Mouse (Mus musculus) heart, adult 2 months (tissue): ENCODE measurements around the gene Gabbr2. TPM values are rescaled to one million over a fixed set of nuclear protein-coding genes. Genes with fewer than 3 reads are reported as not detected.

Source experiments
- DNase-seq, 2 experiments: peaks; one replicate each; pipeline ENCODE4 v3.0.0; 2021
- H3K27ac ChIP-seq: fragments of 200-600 bp; 2 replicates; pipeline ENCODE4 v1.8.1; 2022
- H3K27me3 ChIP-seq: fragments of 200-500 bp; 2 replicates; pipeline ENCODE4 v1.6.1; 2012; ENCODE audit warnings: mild to moderate bottlenecking, low read length, inconsistent platforms, mixed read lengths; ENCODE audit not compliant: control insufficient read depth, insufficient read depth
- H3K36me3 ChIP-seq: fragments of 200-500 bp; 2 replicates; pipeline ENCODE4 v1.6.1; 2012; ENCODE audit warnings: low read length, inconsistent platforms; ENCODE audit not compliant: control insufficient read depth, insufficient read depth
- H3K4me1 ChIP-seq: fragments of 200-500 bp; 2 replicates; pipeline ENCODE4 v1.6.1; 2011; ENCODE audit warnings: low read length; ENCODE audit not compliant: control insufficient read depth, insufficient read depth
- H3K4me3 ChIP-seq: fragments of 200-600 bp; 2 replicates; pipeline ENCODE4 v1.8.1; 2022
- H3K79me2 ChIP-seq: fragments of 200-500 bp; replicated peaks from 2 replicates; pipeline ENCODE4 v1.6.1; 2012; ENCODE audit warnings: mild to moderate bottlenecking, inconsistent platforms, low read length, moderate library complexity, mixed read lengths; ENCODE audit not compliant: control insufficient read depth, insufficient read depth
- H3K9ac ChIP-seq: fragments of 200-500 bp; 2 replicates; pipeline ENCODE4 v1.6.1; 2012; ENCODE audit warnings: low read depth, mild to moderate bottlenecking, control low read depth, inconsistent platforms, low read length, mixed read lengths
- CTCF ChIP-seq: fragments of 200-600 bp; IDR thresholded peaks from 2 replicates; pipeline ENCODE4 v1.8.1; 2022; ENCODE audit warnings: antibody characterized with exemption, mild to moderate bottlenecking, moderate library complexity
- EP300 ChIP-seq: fragments of 200-500 bp; IDR thresholded peaks from 2 replicates; pipeline ENCODE4 v1.6.1; 2011; ENCODE audit warnings: low read depth, low read length, control low read depth; ENCODE audit not compliant: insufficient read depth
- POLR2A ChIP-seq: fragments of 200-500 bp; IDR thresholded peaks from 2 replicates; pipeline ENCODE4 v1.6.1; 2011; ENCODE audit warnings: mild to moderate bottlenecking, low read depth, low read length, control low read depth; ENCODE audit not compliant: insufficient read depth
- WGBS: fragments of 180-500 bp; shearing (Covaris S2); methylation state at CpG from one replicate; pipeline ENCODE4 v1.1.7; 2018; 5-methylcytosine and 5-hydroxymethylcytosine counted together
- intact Hi-C: fragments of 180-260 bp; cut with DNase I; formaldehyde crosslinking; loops from one replicate; pipeline ENCODE4 v1.15.1; 2025
- polyA plus RNA-seq: library from polyadenylated mRNA; depleted of rRNA; stranded (reverse); fragments of >200 nt; gene quantifications from 2 replicates; pipeline ENCODE4 v1.2.3, GENCODE M21; 2012
- total RNA-seq, 2 experiments: library from RNA; stranded (reverse); gene quantifications; 2 replicates each; pipeline ENCODE4 v1.2.3; 2021

Gene Gabbr2
- total and polyA plus RNA-seq, 3 experiments, result 0.09 to 0.18 TPM; not detected in 1

- WGBS, result 20% methylated on average over 12 of the region's 12 CpGs
- H3K27ac ChIP-seq, result no peak overlapping the region
- no peak overlapping the region for H3K4me3 ChIP-seq
Observed at GRCm38 (mm10) chr4:46904129-46904528, 87.5 kb downstream of the Gabbr2 start.

GRCm38 (mm10) chr4:46898546-46898945 is 93.1 kb downstream of the Gabbr2 start:
- Histone ChIP-seq H3K27me3 (no peaks in the 10 kb centered on the region), H3K79me2 (no peaks in the 10 kb centered on the region), H3K36me3 (no peaks in the 10 kb centered on the region), H3K4me1 (no peaks in the 10 kb centered on the region), H3K9ac (no peak overlapping the region), H3K4me3 (no peak overlapping the region), H3K27ac (no peak overlapping the region)
- DNase-seq, result no peak
- 85% methylated on average over 4 of the region's 4 CpGs for WGBS
- no peak for TF ChIP-seq EP300
- TF ChIP-seq CTCF, result no peak
- TF ChIP-seq POLR2A, result no peak
- intact Hi-C loops, result no loop called here

More at GRCm38 (mm10) chr4:46904129-46904528, 87.5 kb downstream of the Gabbr2 start:
- no peak for TF ChIP-seq CTCF
- TF ChIP-seq EP300, result no peak
- no peak for TF ChIP-seq POLR2A
- Histone ChIP-seq H3K4me1 (no peaks in the 10 kb centered on the region), H3K79me2 (no peaks in the 10 kb centered on the region), H3K9ac (no peak overlapping the region), H3K36me3 (no peaks in the 10 kb centered on the region), H3K27me3 (no peaks in the 10 kb centered on the region)
- DNase-seq, result no peak
- intact Hi-C loops, result no loop called here

- intact Hi-C loops, result no loop called here
- no peak overlapping the region for H3K9ac ChIP-seq
- TF ChIP-seq POLR2A (no peak), EP300 (no peak), CTCF (no peak)
- WGBS, result 84% methylated on average over 17 of the region's 18 CpGs
- no peaks in the 10 kb centered on the region for H3K79me2 ChIP-seq
- H3K36me3 ChIP-seq, result no peaks in the 10 kb centered on the region
- no peak for DNase-seq
- H3K27ac ChIP-seq, result no peak overlapping the region
- no peaks in the 10 kb centered on the region for H3K27me3 ChIP-seq
- no peaks in the 10 kb centered on the region for H3K4me1 ChIP-seq
- no peak overlapping the region for H3K4me3 ChIP-seq
Observed at GRCm38 (mm10) chr4:46897634-46898399, 93.9 kb downstream of the Gabbr2 start.

DNA sequence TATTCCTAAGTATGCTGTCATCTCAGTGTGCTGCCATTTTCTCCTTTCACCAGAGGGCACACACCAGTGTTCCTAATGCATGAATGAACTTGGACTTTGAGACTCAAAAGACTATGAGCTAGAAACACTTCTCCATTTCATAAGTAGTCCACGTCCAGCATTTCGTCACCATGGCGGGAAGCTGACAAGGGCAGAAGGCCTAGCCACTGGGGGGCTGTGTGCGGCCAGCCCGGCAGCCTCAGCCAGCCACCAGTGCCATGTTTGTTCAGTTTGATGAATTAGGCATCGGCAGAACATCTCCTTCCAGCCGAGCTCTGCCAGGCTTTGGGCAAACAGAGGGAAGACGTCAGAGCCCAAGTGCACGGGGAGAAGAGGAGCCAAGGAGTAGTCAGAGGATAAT is 97.5 kb downstream of the Gabbr2 start:
- Histone ChIP-seq H3K36me3 (no peaks in the 10 kb centered on the region), H3K9ac (no peak overlapping the region), H3K27ac (no peak overlapping the region), H3K4me1 (no peaks in the 10 kb centered on the region), H3K79me2 (no peaks in the 10 kb centered on the region), H3K4me3 (no peak overlapping the region), H3K27me3 (no peaks in the 10 kb centered on the region)
- WGBS, result 89% methylated on average over 9 of the region's 9 CpGs
- intact Hi-C loops, result no loop called here
- no peak for DNase-seq
- no peak for TF ChIP-seq EP300

DNA sequence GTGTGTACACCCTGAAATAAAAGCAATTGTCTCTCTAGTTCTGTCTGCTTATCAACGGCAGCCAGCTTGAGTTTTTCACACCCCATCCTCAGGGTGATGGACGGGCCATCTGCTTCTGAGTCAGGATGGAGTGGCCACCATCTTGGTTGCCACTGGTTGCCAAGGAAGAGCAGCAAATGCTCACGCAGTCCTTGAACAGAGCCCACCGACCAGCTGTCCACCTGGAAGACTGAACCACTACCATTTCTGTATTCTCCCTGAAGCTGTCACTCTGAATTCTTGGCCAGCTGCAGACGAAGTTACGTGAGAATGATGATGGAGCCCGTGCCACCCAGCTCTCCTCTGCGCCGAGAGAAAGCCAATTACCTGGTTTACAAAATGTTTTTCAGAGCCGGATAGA is 102.5 kb downstream of the Gabbr2 start:
- DNase-seq, result no peak
- Histone ChIP-seq H3K79me2 (no peaks in the 10 kb centered on the region), H3K4me1 (no peaks in the 10 kb centered on the region), H3K4me3 (no peak overlapping the region), H3K9ac (no peak overlapping the region), H3K27me3 (peaks cover 2% of the 10 kb centered on the region; the same call in 1 of the 2 replicates), H3K36me3 (no peaks in the 10 kb centered on the region), H3K27ac (no peak overlapping the region)
- 74% methylated on average over 10 of the region's 10 CpGs for WGBS
- no peak for TF ChIP-seq EP300
- TF ChIP-seq POLR2A, result no peak
- TF ChIP-seq CTCF, result no peak
- intact Hi-C loops, result no loop called here

DNA sequence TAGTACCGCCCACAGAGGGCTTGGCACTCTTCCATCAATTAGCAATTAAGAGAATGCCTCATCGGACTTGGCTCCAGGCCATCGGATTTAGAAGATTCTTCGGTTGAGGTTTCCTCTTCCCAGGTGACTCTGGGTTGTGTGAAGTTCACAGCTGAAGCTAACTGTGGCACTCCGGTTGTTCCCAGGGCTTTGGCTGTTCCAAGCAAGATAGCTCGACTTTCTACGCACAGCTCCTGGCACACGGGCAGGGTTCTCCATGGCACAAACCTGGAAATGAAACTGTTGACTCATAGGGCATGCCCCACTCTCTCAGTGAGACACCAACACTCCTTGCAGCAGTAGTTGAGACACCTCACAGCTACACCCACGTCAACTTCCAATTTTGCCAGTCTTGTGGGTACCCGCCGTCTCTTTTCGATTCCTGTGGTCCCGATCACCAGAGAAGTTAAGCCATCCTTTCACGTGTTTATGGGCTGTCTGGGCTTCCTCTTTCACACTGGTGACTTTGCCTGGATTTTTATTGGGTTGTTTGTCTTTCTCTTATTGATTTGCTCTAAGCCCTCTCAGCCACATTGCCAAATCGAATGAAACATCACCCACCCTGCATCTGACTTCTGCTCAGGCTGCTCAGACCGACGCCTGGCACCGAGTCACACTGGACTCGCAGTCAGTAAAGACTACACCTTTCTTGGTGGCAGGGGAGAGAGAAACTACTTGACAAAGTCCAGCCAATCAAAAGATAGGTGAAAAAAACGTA is 105.9 kb downstream of the Gabbr2 start:
- Histone ChIP-seq H3K27ac (no peak overlapping the region), H3K36me3 (no peaks in the 10 kb centered on the region), H3K9ac (no peak overlapping the region), H3K79me2 (no peaks in the 10 kb centered on the region), H3K4me1 (no peaks in the 10 kb centered on the region), H3K4me3 (no peak overlapping the region), H3K27me3 (peaks cover 2% of the 10 kb centered on the region; the same call in 1 of the 2 replicates)
- TF ChIP-seq CTCF (no peak), EP300 (no peak), POLR2A (no peak)
- 82% methylated on average over 20 of the region's 20 CpGs for WGBS
- intact Hi-C loops, result no loop called here
- no peak for DNase-seq
